Mouse (Mus musculus) embryo, embryonic 11 days (tissue): Measurements from ENCODE around the gene Casp7.

Experiments used
- DNase-seq: peaks from one replicate; pipeline ENCODE4 v3.0.0-alpha.2; 2015

The Casp7 gene

DNA sequence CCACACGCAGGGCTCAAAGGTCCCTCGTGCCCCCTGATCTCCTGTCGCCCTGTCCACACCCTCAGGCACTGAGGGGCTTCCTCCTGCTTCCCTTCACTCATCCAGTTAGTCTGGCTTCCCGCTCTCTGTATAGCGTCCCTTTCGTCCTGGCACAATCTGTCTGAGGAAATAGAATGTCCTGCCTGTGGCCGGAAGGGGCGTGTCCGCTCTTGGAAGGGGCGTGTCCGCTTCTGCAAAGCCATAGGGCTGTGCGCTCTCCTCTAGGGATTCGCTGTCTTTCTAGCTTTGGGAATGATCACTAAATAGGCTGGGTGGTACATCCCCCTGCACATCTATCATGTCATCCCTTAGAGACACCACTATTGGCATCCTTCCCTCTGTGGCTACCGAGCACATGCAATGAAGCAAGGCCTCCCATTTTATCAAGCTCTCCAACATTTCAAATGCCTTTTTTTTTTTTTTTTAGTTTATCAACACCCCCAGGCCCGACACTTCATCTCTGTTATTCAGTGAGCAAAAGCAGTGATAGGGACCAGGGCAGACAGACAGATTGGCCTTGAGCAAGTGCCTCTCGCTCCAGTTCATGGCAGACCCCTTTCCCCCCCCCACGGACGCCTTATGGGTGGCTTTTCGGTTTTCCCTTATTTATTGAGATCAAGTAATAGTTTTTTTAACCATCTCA, 78.1 kb downstream of the Casp7 start:
- DNase-seq = peak; percentile 61

DNA sequence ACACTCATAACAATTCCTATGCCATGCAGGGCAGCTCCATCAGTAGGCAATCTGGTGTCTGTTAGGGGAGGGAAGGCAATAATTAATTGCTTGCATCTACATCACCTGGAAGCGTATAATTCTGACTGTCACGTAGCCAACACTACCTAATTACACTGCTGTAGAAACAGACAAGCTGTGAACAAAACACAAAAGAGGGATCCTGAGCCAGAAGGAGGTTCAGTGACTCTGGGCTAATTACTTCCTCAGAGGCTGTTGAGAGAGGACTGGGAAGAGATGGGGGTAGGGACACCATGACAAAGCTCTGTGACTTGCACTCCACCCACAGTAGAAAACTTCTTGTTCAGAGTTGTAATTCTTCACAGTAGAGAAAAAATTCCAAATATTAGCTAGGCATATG, 79.6 kb downstream of the Casp7 start:
- no peak for DNase-seq

DNA sequence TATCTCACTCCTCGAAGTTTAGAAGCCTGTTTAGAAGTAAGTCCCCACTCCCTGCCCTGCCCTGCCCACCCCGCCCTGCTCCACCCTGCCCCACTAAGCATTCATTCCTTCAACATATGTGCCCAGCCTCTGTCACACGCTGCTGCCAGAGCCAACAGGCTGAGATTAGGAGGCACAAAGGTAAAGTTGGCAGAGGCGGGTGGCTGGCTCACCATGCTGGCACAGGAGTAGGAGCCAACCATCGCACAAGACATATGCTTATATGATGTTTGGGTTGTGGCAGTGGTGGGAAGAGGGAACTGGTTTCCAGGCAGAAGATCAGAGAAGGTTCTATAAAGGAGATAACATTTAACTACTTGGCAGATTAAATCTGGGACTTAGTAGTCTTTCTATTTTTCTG, 80.3 kb downstream of the Casp7 start:
- DNase-seq = no peak

DNA sequence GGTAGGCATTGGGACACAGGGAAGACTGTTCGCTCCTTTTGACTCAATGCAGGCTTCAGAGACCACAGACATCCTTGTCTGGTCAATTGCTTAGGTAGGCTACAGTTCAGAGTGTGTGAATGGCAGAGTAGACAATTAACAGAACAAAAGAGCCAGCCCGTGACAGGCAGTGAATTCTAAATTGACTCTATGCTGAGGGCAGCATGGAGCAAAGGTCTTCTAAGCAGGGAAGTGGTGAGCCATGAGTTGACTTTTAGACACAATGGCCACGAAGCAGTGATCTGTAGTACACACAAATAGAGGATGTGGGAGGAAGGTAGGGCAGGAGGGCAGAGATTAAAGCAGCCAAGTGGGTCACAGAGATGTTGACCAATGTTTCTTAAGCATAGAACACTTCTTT, 80.9 kb downstream of the Casp7 start:
- no peak for DNase-seq

DNA sequence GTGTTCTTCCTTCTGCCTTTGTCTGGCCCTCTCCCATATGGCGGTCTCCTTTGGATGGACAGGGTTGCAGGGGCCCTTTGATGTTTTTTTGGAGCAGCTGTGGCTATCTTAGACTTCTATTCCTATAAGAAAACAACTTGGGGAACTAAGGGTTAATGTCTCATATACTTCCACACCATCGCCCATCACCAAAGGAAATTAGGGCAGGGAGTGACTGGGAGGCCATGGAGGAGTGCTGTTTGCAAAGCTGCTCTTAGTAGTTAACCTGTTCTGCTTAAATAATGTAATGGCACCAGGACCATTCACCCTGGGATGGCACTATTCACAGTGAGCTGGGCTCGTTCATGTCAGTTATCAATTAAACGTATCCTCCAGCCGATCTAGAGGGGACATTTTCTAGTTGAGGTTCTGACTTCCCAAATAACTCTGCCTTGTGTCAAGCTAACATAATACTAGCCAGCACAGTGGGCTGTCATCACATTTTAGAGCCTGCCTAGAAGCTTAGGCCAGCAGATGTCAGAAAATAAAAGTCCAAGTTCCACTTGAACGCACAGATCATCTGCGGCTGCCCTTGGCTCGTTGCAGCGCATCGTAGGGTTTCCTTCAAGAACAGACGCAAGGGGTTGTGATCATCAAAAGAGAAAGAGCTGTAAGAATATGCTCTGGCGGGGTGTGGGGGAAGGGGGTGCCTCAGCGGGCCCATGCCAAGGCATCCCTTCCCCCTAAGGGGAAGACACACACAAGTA, 87.9 kb downstream of the Casp7 start:
- no peak for DNase-seq

DNA sequence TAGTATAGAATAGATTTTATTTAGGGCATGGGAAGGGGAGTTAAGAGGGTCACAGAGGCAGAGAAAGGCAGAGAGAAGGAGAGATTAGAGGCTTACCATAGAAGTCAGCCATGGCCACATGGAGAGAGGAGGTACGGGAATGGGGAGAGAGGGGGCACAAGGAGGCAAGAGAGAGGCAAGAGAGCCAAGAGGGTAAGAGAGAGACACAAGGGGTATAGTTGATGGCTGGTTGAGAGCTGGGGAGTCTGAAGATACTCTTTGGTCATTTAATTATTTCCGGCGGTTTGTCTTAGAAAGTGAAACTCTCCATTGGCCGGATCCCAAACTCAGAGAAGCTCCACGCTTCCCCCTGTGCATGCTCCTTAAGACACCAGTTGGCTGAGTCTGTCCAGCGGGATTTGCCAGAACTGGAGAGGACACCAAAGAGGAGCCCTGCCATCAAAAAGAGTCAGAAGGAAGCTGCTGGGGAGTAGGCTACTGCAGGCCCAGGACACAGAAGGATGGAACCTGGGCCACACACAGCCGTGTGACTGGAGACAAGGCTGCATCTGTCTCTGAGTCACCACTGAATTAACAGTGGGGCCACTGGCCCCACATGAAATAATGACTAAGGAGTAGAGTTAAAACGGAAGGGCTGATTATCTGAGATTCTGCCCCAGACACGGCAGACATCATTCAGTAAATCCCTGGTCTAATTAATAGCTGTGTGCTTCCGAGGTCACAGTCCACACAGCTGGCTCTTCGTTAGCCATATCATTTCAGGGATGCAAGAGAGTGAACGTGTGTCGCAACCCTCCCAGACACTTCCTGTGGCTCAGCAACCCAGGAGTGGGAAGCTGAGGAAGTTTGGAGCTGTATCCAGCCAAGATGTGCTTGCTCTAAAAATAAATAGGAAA, 88.7 kb downstream of the Casp7 start:
- no peak for DNase-seq

DNA sequence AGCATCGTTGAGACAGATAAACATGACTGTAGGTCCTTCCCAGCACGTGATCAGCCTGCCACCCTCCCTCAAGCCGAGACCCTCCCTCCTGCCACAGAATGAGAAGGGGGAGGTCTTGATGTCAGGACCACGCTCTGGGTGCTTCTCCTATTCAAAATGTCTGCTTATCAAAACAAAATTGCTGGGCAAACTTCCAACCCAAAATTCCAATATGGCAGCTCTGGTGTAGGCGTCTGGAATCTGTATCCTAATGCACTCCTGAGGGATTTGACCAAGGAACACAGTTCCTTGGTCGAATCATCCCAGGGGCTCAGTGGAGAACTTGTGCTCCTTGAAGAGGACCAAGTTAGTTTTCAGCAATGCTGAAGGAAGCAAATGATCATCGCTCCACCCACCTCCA, 90.0 kb downstream of the Casp7 start:
- no peak for DNase-seq

DNA sequence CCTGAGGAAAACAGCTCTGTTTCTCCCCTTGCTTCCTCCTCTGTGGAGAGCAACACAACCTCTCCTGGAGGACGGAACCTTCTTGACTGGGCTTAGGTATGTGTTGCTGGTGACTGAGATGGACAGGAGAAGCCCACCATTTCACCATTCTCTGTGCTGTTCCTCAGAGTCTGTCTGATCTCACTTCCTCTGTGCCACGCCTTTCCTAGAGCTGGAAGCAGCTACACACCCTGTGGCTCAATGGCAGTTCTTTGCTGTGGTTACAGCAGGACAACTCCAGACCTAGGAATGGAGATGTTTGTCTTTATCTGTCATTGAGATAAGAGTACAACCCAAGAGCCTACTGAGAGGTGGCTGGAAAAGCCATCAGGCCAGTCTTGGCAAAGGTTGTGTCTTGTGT, 90.4 kb downstream of the Casp7 start:
- no peak for DNase-seq

DNA sequence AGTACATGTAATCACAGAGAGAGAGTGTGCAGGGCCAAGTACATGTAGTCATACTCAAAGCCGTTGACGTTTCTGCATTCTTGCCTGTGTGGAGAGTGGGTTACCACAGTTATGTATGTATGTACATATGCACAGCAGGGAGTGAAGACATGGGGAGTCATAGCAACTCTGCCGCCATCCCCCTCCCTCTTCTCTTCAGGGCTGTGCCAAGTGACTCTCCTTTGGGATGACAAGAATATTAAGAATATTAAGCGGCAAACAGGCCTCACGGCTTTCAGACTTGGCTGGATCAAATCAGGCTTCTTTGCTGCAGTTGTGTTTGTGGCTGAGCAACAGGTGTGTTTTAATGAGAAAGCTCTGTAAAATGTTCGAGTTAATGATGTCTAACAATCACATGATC, 92.7 kb downstream of the Casp7 start:
- DNase-seq = no peak
